Comparison of ENCODE assay signal across 23 mouse cellular contexts in genomic region chr13:72977213-72977612, GRCm38 (mm10).
DNase-seq lines count a peak whose midpoint lies in the region; ATAC-seq and TF ChIP-seq lines count a peak whose summit lies in the region.
"Had no signal": no experiment of that assay in that cellular context is flagged by ENCODE, and none has a peak within 500 bp of the region (broad histone marks: within the 10 kb centered on the region; RNA-seq: fewer than 3 reads in every experiment).

No protein-coding gene starts in this region.

- peak overlapping the region; percentile 48; the same call in 1 of the 2 replicates for H3K27ac ChIP-seq in heart, embryonic 12.5 days (ENCODE audit: poor library complexity, severe bottlenecking)
- H3K27ac ChIP-seq in liver, embryonic 12.5 days = no peak overlapping the region; the same call in 1 of the 2 replicates
- H3K27ac ChIP-seq in liver, postnatal 0 days (ENCODE audit: low read depth) = no peak overlapping the region
- H3K27ac ChIP-seq in liver, embryonic 14.5 days = no peak overlapping the region
- H3K27ac ChIP-seq: embryonic facial prominence, embryonic 10.5 days; embryonic facial prominence, embryonic 13.5 days; forebrain, embryonic 12.5 days; forebrain, embryonic 15.5 days; heart, embryonic 13.5 days; hindbrain, embryonic 15.5 days had no signal

- no peaks in the 10 kb centered on the region for H3K36me3 ChIP-seq in heart, embryonic 12.5 days
- H3K36me3 ChIP-seq in liver, embryonic 12.5 days = no peaks in the 10 kb centered on the region
- H3K36me3 ChIP-seq in liver, postnatal 0 days (replicated peaks; ENCODE audit: insufficient read depth, low read length) = no peaks in the 10 kb centered on the region
- H3K36me3 ChIP-seq in liver, embryonic 14.5 days (replicated peaks; ENCODE audit: control insufficient read depth, insufficient read depth, low read depth) = no peaks in the 10 kb centered on the region
- H3K36me3 ChIP-seq: embryonic facial prominence, embryonic 10.5 days; embryonic facial prominence, embryonic 13.5 days; forebrain, embryonic 12.5 days; forebrain, embryonic 15.5 days; heart, embryonic 13.5 days; hindbrain, embryonic 15.5 days had no signal

- no peaks in the 10 kb centered on the region for H3K9me3 ChIP-seq in heart, embryonic 12.5 days (replicated peaks)
- H3K9me3 ChIP-seq in liver, embryonic 12.5 days (replicated peaks) = no peaks in the 10 kb centered on the region
- H3K9me3 ChIP-seq in liver, postnatal 0 days (ENCODE audit: low read length) = no peaks in the 10 kb centered on the region
- no peaks in the 10 kb centered on the region for H3K9me3 ChIP-seq in liver, embryonic 14.5 days (ENCODE audit: control insufficient read depth, low read length)
- H3K9me3 ChIP-seq: embryonic facial prominence, embryonic 10.5 days; embryonic facial prominence, embryonic 13.5 days; forebrain, embryonic 12.5 days; forebrain, embryonic 15.5 days; heart, embryonic 13.5 days; hindbrain, embryonic 15.5 days had no signal

- no peak for TF ChIP-seq EP300 in liver, postnatal 0 days (IDR thresholded peaks at IDR 0.05; ENCODE audit: low read depth)
- TF ChIP-seq EP300 in liver, embryonic 14.5 days (IDR thresholded peaks at IDR 0.05; ENCODE audit: low read depth) = 0 out of 2 replicates have a peak, but pooled peaks have one; percentile 23

- no peaks in the 10 kb centered on the region; the same call in 1 of the 2 replicates for H3K4me1 ChIP-seq in heart, embryonic 12.5 days (replicated peaks)
- H3K4me1 ChIP-seq in liver, embryonic 12.5 days = no peaks in the 10 kb centered on the region
- no peaks in the 10 kb centered on the region for H3K4me1 ChIP-seq in liver, postnatal 0 days (ENCODE audit: insufficient read depth)
- H3K4me1 ChIP-seq in liver, embryonic 14.5 days (replicated peaks; ENCODE audit: control insufficient read depth in 2 of 2, insufficient read depth in 2 of 2, low read length in 1 of 2) = no peaks in the 10 kb centered on the region
- H3K4me1 ChIP-seq: embryonic facial prominence, embryonic 10.5 days; embryonic facial prominence, embryonic 13.5 days; forebrain, embryonic 12.5 days; forebrain, embryonic 15.5 days; hindbrain, embryonic 15.5 days had no signal

- intact Hi-C loops in heart, postnatal 14 days (cut with DNase I) = no loop called here

- no peak overlapping the region for H3K9ac ChIP-seq in heart, embryonic 12.5 days
- H3K9ac ChIP-seq in liver, embryonic 12.5 days = no peak overlapping the region
- H3K9ac ChIP-seq in liver, postnatal 0 days (replicated peaks) = no peak overlapping the region
- H3K9ac ChIP-seq in liver, embryonic 14.5 days (replicated peaks) = no peak overlapping the region
- H3K9ac ChIP-seq: embryonic facial prominence, embryonic 13.5 days; forebrain, embryonic 12.5 days; forebrain, embryonic 15.5 days; heart, embryonic 13.5 days; hindbrain, embryonic 15.5 days had no signal

- no peak overlapping the region for H3K4me3 ChIP-seq in heart, embryonic 12.5 days
- H3K4me3 ChIP-seq in liver, embryonic 12.5 days = no peak overlapping the region
- no peak overlapping the region for H3K4me3 ChIP-seq in liver, postnatal 0 days (ENCODE audit: low read depth, low read length)
- H3K4me3 ChIP-seq in liver, embryonic 14.5 days (ENCODE audit: insufficient read depth in 1 of 2, low read depth in 2 of 2, low read length in 2 of 2) = no peak overlapping the region
- H3K4me3 ChIP-seq: embryonic facial prominence, embryonic 10.5 days; embryonic facial prominence, embryonic 13.5 days; erythroblast, embryonic 14.5 days; forebrain, embryonic 12.5 days; forebrain, embryonic 15.5 days; heart, embryonic 13.5 days; hindbrain, embryonic 15.5 days had no signal

- H3K27me3 ChIP-seq in heart, embryonic 12.5 days (replicated peaks) = no peaks in the 10 kb centered on the region
- H3K27me3 ChIP-seq in liver, embryonic 12.5 days (replicated peaks) = no peaks in the 10 kb centered on the region
- H3K27me3 ChIP-seq in liver, postnatal 0 days (ENCODE audit: insufficient read depth, low read length) = no peaks in the 10 kb centered on the region
- H3K27me3 ChIP-seq in liver, embryonic 14.5 days (ENCODE audit: control insufficient read depth, insufficient read depth, low read length) = no peaks in the 10 kb centered on the region
- H3K27me3 ChIP-seq: embryonic facial prominence, embryonic 13.5 days; forebrain, embryonic 12.5 days; forebrain, embryonic 15.5 days; hindbrain, embryonic 15.5 days had no signal

- WGBS in heart, embryonic 12.5 days = 64% methylated on average over 6 of the region's 6 CpGs
- WGBS in liver, embryonic 12.5 days (ENCODE audit: insufficient replicate concordance) = 42% methylated on average over 6 of the region's 6 CpGs
- 63% methylated on average over 6 of the region's 6 CpGs for WGBS in liver, postnatal 0 days (ENCODE audit: insufficient replicate concordance)
- 39% methylated on average over 6 of the region's 6 CpGs for WGBS in liver, embryonic 14.5 days (ENCODE audit: insufficient replicate concordance)

- ATAC-seq in heart, embryonic 12.5 days (ENCODE audit: insufficient number of reproducible peaks, low FRiP score) = peak; percentile 90
- peak; percentile 82; the same call in 1 of the 2 replicates for ATAC-seq in liver, embryonic 12.5 days
- no peak for ATAC-seq in liver, postnatal 0 days
- ATAC-seq in liver, embryonic 14.5 days (ENCODE audit: insufficient read depth) = no peak
- ATAC-seq: CD4-positive, CD25-positive, alpha-beta regulatory T cell, adult 4 months; forebrain, embryonic 15.5 days had no signal

- no peak for TF ChIP-seq CTCF in liver, postnatal 0 days (IDR thresholded peaks at IDR 0.05; ENCODE audit: low read depth)
- no peak for TF ChIP-seq CTCF in liver, embryonic 14.5 days (IDR thresholded peaks at IDR 0.05; ENCODE audit: low read depth)

- no peak for DNase-seq in heart, postnatal 14 days
- no peak for DNase-seq in liver, postnatal 0 days
- no peak for DNase-seq in liver, embryonic 14.5 days (ENCODE audit: low read depth in 3 of 3, low spot score in 3 of 3)
- no peak for DNase-seq in thymus, postnatal 14 days
- DNase-seq: adrenal gland, adult 2 months; adrenal gland, postnatal 14 days; cerebellum, adult 11-12 months; cerebellum, adult 8-10 months; cerebellum, postnatal 10 days; cerebellum, postnatal 36 days; embryo, embryonic 11 days; gastrocnemius, postnatal 25 days; heart, adult 18-20 months had no signal

- H3K4me2 ChIP-seq in heart, embryonic 12.5 days = no peak overlapping the region
- no peak overlapping the region for H3K4me2 ChIP-seq in liver, embryonic 12.5 days
- no peak overlapping the region for H3K4me2 ChIP-seq in liver, postnatal 0 days (ENCODE audit: low read depth, low read length)
- no peak overlapping the region for H3K4me2 ChIP-seq in liver, embryonic 14.5 days (ENCODE audit: low read depth)
- H3K4me2 ChIP-seq: embryonic facial prominence, embryonic 13.5 days; forebrain, embryonic 12.5 days; forebrain, embryonic 15.5 days; heart, embryonic 13.5 days; hindbrain, embryonic 15.5 days had no signal

Comparison
In these comparisons a context has a peak if more than half of its experiments do, and no peak if none do; other contexts are left out.
1. ATAC-seq: peak in heart, embryonic 12.5 days (single experiment) and liver, embryonic 12.5 days (single experiment); none in liver, postnatal 0 days (single experiment) and liver, embryonic 14.5 days (single experiment).